12 mouse cellular contexts compared by ENCODE assay signal in genomic region chr12:117083856-117084701, GRCm38 (mm10).
DNase-seq lines count a peak whose midpoint lies in the region; ATAC-seq and TF ChIP-seq lines count a peak whose summit lies in the region.
"Had no signal": no experiment of that assay in that cellular context is flagged by ENCODE, and none has a peak within 500 bp of the region (broad histone marks: within the 10 kb centered on the region; RNA-seq: fewer than 3 reads in every experiment).

No protein-coding gene starts in this region.

- TF ChIP-seq CTCF in layer of hippocampus, adult 2 months (conservative IDR thresholded peaks at IDR 0.05) = no peak

- H3K27ac ChIP-seq in layer of hippocampus, adult 2 months = peak overlapping the region; percentile 15; the same call in 1 of the 2 replicates
- peak overlapping the region; percentile 16; the same call in 1 of the 2 replicates for H3K27ac ChIP-seq in forebrain, embryonic 15.5 days (replicated peaks)
- H3K27ac ChIP-seq in midbrain, embryonic 12.5 days (replicated peaks) = peak overlapping the region; percentile 78

- H3K4me2 ChIP-seq in forebrain, embryonic 15.5 days (replicated peaks) = no peak overlapping the region
- 0 out of 2 replicates have a peak overlapping the region, but pooled peaks have one; percentile 1 for H3K4me2 ChIP-seq in midbrain, embryonic 12.5 days (replicated peaks)

- WGBS in forebrain, embryonic 15.5 days = 29% methylated on average over 3 of the region's 3 CpGs
- 44% methylated on average over 3 of the region's 3 CpGs for WGBS in midbrain, embryonic 12.5 days

- ATAC-seq in forebrain, embryonic 15.5 days (replicated peaks) = peak; percentile 46
- ATAC-seq in midbrain, embryonic 12.5 days (ENCODE audit: low FRiP score, low read depth) = peak; percentile 63
- no peak for ATAC-seq in erythroblast, adult 5-6 weeks (replicated peaks; ENCODE audit: low FRiP score, poor library complexity, severe bottlenecking)

- peak; percentile 13 to 21 for DNase-seq in adrenal gland, adult 18-20 months (ENCODE audit: low spot score in 2 of 2)
- DNase-seq in adrenal gland, postnatal 4 days (ENCODE audit: low spot score in 2 of 2) = no peak
- peak in 1 of 2 experiments; percentile 9 for DNase-seq in layer of hippocampus, adult 2 months (ENCODE audit: low spot score in 2 of 2)
- no peak for DNase-seq in layer of hippocampus, adult 8-10 months (ENCODE audit: low spot score in 2 of 2)
- DNase-seq in frontal cortex, postnatal 25 days (ENCODE audit: low spot score in 2 of 2) = no peak
- DNase-seq: heart, postnatal 4 days; liver had no signal

- peaks cover 25% of the 10 kb centered on the region for H3K4me1 ChIP-seq in forebrain, embryonic 15.5 days
- H3K4me1 ChIP-seq in midbrain, embryonic 12.5 days = peaks cover 22% of the 10 kb centered on the region
- H3K4me1 ChIP-seq: megakaryocyte, embryonic 14.5 days had no signal

- H3K9ac ChIP-seq in forebrain, embryonic 15.5 days (replicated peaks) = no peak overlapping the region
- H3K9ac ChIP-seq in midbrain, embryonic 12.5 days (replicated peaks) = 0 out of 2 replicates have a peak overlapping the region, but pooled peaks have one; percentile 21

- H3K36me3 ChIP-seq in forebrain, embryonic 15.5 days = no peaks in the 10 kb centered on the region
- no peaks in the 10 kb centered on the region for H3K36me3 ChIP-seq in midbrain, embryonic 12.5 days
- H3K36me3 ChIP-seq: G1E had no signal

- no peak overlapping the region for H3K4me3 ChIP-seq in layer of hippocampus, adult 2 months
- H3K4me3 ChIP-seq in forebrain, embryonic 15.5 days = no peak overlapping the region
- H3K4me3 ChIP-seq in midbrain, embryonic 12.5 days = no peak overlapping the region
- H3K4me3 ChIP-seq: megakaryocyte, embryonic 14.5 days had no signal

- H3K9me3 ChIP-seq in forebrain, embryonic 15.5 days = no peaks in the 10 kb centered on the region
- no peaks in the 10 kb centered on the region for H3K9me3 ChIP-seq in midbrain, embryonic 12.5 days

- H3K27me3 ChIP-seq in forebrain, embryonic 15.5 days = no peaks in the 10 kb centered on the region
- no peaks in the 10 kb centered on the region for H3K27me3 ChIP-seq in midbrain, embryonic 12.5 days
- H3K27me3 ChIP-seq: megakaryocyte, embryonic 14.5 days had no signal

Comparison
In these comparisons a context has a peak if more than half of its experiments do, and no peak if none do; other contexts are left out.
1. DNase-seq: peak in adrenal gland, adult 18-20 months (2 of 2); none in adrenal gland, postnatal 4 days (0 of 2), layer of hippocampus, adult 8-10 months (0 of 2) and frontal cortex, postnatal 25 days (0 of 2).
2. H3K27ac ChIP-seq: peak in every context shown above with its lines; median percentile 78 in midbrain, embryonic 12.5 days; 16 in forebrain, embryonic 15.5 days; 15 in layer of hippocampus, adult 2 months.